Mouse (Mus musculus) myocyte (in vitro differentiated cells): ENCODE data around the gene Gpr157. TPM values are rescaled to one million over a fixed set of nuclear protein-coding genes. Genes with fewer than 3 reads are reported as not detected.
A peak's percentile ranks its signal among the peaks of the same experiment; 100 is the strongest.

Source experiments
- H3K27me3 ChIP-seq: one replicate; pipeline ENCODE4 v1.6.1; 2011; ENCODE audit not compliant: control insufficient read depth, insufficient read depth, insufficient read length
- H3K36me3 ChIP-seq: one replicate; pipeline ENCODE4 v1.6.1; 2011; ENCODE audit not compliant: control insufficient read depth, insufficient read depth
- H3K4me2 ChIP-seq: one replicate; pipeline ENCODE4 v1.6.1; 2011; ENCODE audit warnings: low read depth, control low read depth
- H3K4me3 ChIP-seq: one replicate; pipeline ENCODE4 v1.5.1; 2011; ENCODE audit warnings: mild to moderate bottlenecking, control low read depth, moderate library complexity
- H3K79me2 ChIP-seq: one replicate; pipeline ENCODE4 v1.6.1; 2011; ENCODE audit not compliant: control insufficient read depth, insufficient read depth
- H3ac ChIP-seq: one replicate; pipeline ENCODE4 v1.6.1; 2011; ENCODE audit not compliant: control insufficient read depth, insufficient read length
- CEBPB ChIP-seq: IDR thresholded peaks from 2 replicates; pipeline ENCODE4 v1.6.1; 2011; ENCODE audit warnings: mild to moderate bottlenecking, moderate library complexity; ENCODE audit not compliant: poor library complexity, insufficient read depth, severe bottlenecking
- E2F4 ChIP-seq: IDR thresholded peaks from one replicate; pipeline ENCODE4 v1.6.1; 2011; ENCODE audit warnings: mild to moderate bottlenecking, control low read depth, moderate library complexity; ENCODE audit not compliant: insufficient read depth
- MAX ChIP-seq: IDR thresholded peaks from one replicate; pipeline ENCODE4 v1.6.1; 2011; ENCODE audit warnings: low read depth, mild to moderate bottlenecking, control low read depth
- MYOD1 ChIP-seq, 3 experiments: IDR thresholded peaks; one replicate each; pipeline ENCODE4 v1.6.1; 2011; ENCODE audit warnings: control low read depth in 2 of 3, low read depth in 2 of 3, mild to moderate bottlenecking in 2 of 3, moderate library complexity in 1 of 3; ENCODE audit not compliant: insufficient read length in 2 of 3, control insufficient read depth in 1 of 3
- MYOG ChIP-seq, 3 experiments: IDR thresholded peaks; one replicate each; pipeline ENCODE4 v1.6.1; 2011; ENCODE audit warnings: control low read depth in 2 of 3, low read depth in 2 of 3, mild to moderate bottlenecking in 2 of 3; ENCODE audit not compliant: insufficient read length in 2 of 3, control insufficient read depth in 1 of 3, insufficient read depth in 1 of 3
- POLR2A ChIP-seq: IDR thresholded peaks from one replicate; pipeline ENCODE4 v1.6.1; 2011; ENCODE audit warnings: low read depth, mild to moderate bottlenecking, control low read depth, moderate library complexity; ENCODE audit not compliant: insufficient read length
- POLR2AphosphoS2 ChIP-seq: IDR thresholded peaks from one replicate; pipeline ENCODE4 v1.6.1; 2011; ENCODE audit warnings: low read depth, control low read depth; ENCODE audit not compliant: insufficient read length
- REST ChIP-seq: IDR thresholded peaks from one replicate; pipeline ENCODE4 v1.6.1; 2011; ENCODE audit warnings: mild to moderate bottlenecking, control low read depth, moderate library complexity; ENCODE audit not compliant: insufficient read depth, insufficient read length
- SRF ChIP-seq: IDR thresholded peaks from one replicate; pipeline ENCODE4 v1.6.1; 2011; ENCODE audit warnings: low read depth; ENCODE audit not compliant: control insufficient read depth, insufficient read length
- TCF12 ChIP-seq: IDR thresholded peaks from one replicate; pipeline ENCODE4 v1.6.1; 2011; ENCODE audit warnings: mild to moderate bottlenecking, control low read depth; ENCODE audit not compliant: poor library complexity, insufficient read depth, severe bottlenecking
- TCF3 ChIP-seq: IDR thresholded peaks from one replicate; pipeline ENCODE4 v1.6.1; 2011; ENCODE audit warnings: low read depth, control low read depth; ENCODE audit not compliant: insufficient read length
- USF1 ChIP-seq: IDR thresholded peaks from one replicate; pipeline ENCODE4 v1.6.1; 2011; ENCODE audit warnings: low read depth, mild to moderate bottlenecking, control low read depth, moderate library complexity
- polyA plus RNA-seq: library from polyadenylated mRNA; unstranded; fragments of >200 nt; fragmentation: generic; extraction: Trizol; gene quantifications from one replicate; pipeline ENCODE4 v1.2.1, GENCODE M21; 2012; ENCODE audit warnings: missing spikeins

Gpr157 gene
- polyA plus RNA-seq, 1 experiment = 1.6 TPM

- Histone ChIP-seq H3K4me3 (no peak overlapping the region), H3ac (no peak overlapping the region), H3K27me3 (no peaks in the 10 kb centered on the region), H3K4me2 (no peak overlapping the region), H3K79me2 (peaks cover 13% of the 10 kb centered on the region), H3K36me3 (peaks cover 9% of the 10 kb centered on the region)
- TF ChIP-seq POLR2AphosphoS2 = no peak
- TF ChIP-seq MYOD1 (IDR thresholded peaks at IDR 0.05; ENCODE audit: control insufficient read depth in 1 of 3, insufficient read length in 2 of 3, low read depth in 2 of 3) = no peak
- TF ChIP-seq CEBPB = no peak
- TF ChIP-seq POLR2A = no peak
- TF ChIP-seq USF1 = no peak
- no peak for TF ChIP-seq TCF3
- no peak for TF ChIP-seq TCF12
Observed at GRCm38 (mm10) chr4:150068216-150068615, 18.9 kb upstream of the Gpr157 start.

- H3K4me3 ChIP-seq = no peak overlapping the region
- peak overlapping the region; percentile 30 for H3K4me2 ChIP-seq
- H3ac ChIP-seq = no peak overlapping the region
- H3K79me2 ChIP-seq = no peaks in the 10 kb centered on the region
- no peaks in the 10 kb centered on the region for H3K27me3 ChIP-seq
- H3K36me3 ChIP-seq = peaks cover 4% of the 10 kb centered on the region
- TF ChIP-seq MYOG (IDR thresholded peaks at IDR 0.05; ENCODE audit: control insufficient read depth in 1 of 3, insufficient read depth in 1 of 3, insufficient read length in 2 of 3, low read depth in 2 of 3) (peak in 2 of 3 experiments; percentile 73 to 87), REST (no peak), CEBPB (no peak), MAX (no peak), SRF (no peak), MYOD1 (IDR thresholded peaks at IDR 0.05; ENCODE audit: control insufficient read depth in 1 of 3, insufficient read length in 2 of 3, low read depth in 2 of 3) (peak in 2 of 3 experiments; percentile 74 to 86), E2F4 (no peak), POLR2AphosphoS2 (no peak), TCF3 (peak; percentile 18), USF1 (no peak), TCF12 (peak; percentile 25), POLR2A (no peak)
Observed at GRCm38 (mm10) chr4:150070136-150070535, 17.0 kb upstream of the Gpr157 start.

GRCm38 (mm10) chr4:150072416-150073101, 14.6 kb upstream of the Gpr157 start:
- Histone ChIP-seq H3K4me2 (no peak overlapping the region), H3K27me3 (no peaks in the 10 kb centered on the region), H3K79me2 (no peaks in the 10 kb centered on the region), H3ac (no peak overlapping the region), H3K36me3 (peaks cover under 1% of the 10 kb centered on the region), H3K4me3 (no peak overlapping the region)
- no peak for TF ChIP-seq E2F4
- no peak for TF ChIP-seq CEBPB
- peak; percentile 32 for TF ChIP-seq POLR2AphosphoS2
- no peak for TF ChIP-seq SRF
- TF ChIP-seq MYOG (IDR thresholded peaks at IDR 0.05; ENCODE audit: control insufficient read depth in 1 of 3, insufficient read depth in 1 of 3, insufficient read length in 2 of 3, low read depth in 2 of 3) = no peak

DNA sequence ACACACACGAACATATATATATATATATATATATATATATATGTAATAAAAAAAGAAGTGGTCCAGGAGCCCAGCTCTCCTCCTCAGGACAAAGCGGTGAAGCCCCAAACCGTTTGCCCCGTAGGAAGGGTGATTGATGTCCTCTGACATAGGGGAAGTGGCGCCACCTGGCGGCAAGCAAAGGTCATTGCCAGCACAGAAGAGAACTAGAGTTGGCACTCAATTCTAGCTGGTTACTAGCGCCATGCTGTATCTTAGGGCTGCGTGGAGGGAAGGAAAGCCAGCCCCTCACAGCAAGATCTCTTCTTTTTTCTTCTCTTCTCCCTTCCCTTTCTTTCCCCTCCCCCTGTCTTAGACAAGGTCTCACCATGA, 14.1 kb upstream of the Gpr157 start:
- H3K79me2 ChIP-seq = no peaks in the 10 kb centered on the region
- H3K4me3 ChIP-seq = no peak overlapping the region
- TF ChIP-seq SRF (no peak), POLR2AphosphoS2 (peak; percentile 57), POLR2A (no peak), MAX (no peak)
- no peak overlapping the region for H3K4me2 ChIP-seq
- no peaks in the 10 kb centered on the region for H3K27me3 ChIP-seq
- no peaks in the 10 kb centered on the region for H3K36me3 ChIP-seq
- no peak overlapping the region for H3ac ChIP-seq

DNA sequence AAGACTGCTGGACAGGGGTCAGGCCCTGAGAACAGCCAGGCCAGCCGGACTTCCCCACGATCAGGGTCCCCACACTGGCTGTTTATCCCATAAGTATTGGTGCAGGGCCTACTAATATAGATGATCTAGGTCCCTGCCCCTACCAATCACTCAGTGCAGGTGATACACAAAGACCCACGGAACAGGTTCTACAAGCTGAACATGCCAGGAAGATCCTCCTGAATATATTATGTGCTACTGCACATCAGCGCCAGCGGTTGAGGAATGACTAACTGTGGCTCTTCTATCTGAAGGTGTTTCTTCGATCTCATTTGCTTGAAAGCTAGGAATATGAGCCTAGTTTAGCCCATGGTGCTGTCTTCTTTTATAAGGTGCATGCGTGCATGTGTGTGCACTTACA, 11.8 kb upstream of the Gpr157 start:
- Histone ChIP-seq H3ac (no peak overlapping the region), H3K36me3 (no peaks in the 10 kb centered on the region), H3K79me2 (no peaks in the 10 kb centered on the region), H3K27me3 (no peaks in the 10 kb centered on the region), H3K4me3 (no peak overlapping the region), H3K4me2 (no peak overlapping the region)
- TF ChIP-seq POLR2AphosphoS2 (no peak), TCF12 (no peak), SRF (no peak), CEBPB (no peak), REST (no peak), MYOD1 (IDR thresholded peaks at IDR 0.05; ENCODE audit: control insufficient read depth in 1 of 3, insufficient read length in 2 of 3, low read depth in 2 of 3) (no peak), TCF3 (no peak), E2F4 (no peak), USF1 (no peak), MAX (no peak), POLR2A (no peak), MYOG (IDR thresholded peaks at IDR 0.05; ENCODE audit: control insufficient read depth in 1 of 3, insufficient read depth in 1 of 3, insufficient read length in 2 of 3, low read depth in 2 of 3) (no peak)
